Mouse (Mus musculus): ENCODE data around the gene Slc12a5. TPM values are rescaled to one million over a fixed set of nuclear protein-coding genes. Genes with fewer than 3 reads are reported as not detected.

Gene Slc12a5
- polyA plus RNA-seq, 1 experiment, result 15.9 TPM

DNA sequence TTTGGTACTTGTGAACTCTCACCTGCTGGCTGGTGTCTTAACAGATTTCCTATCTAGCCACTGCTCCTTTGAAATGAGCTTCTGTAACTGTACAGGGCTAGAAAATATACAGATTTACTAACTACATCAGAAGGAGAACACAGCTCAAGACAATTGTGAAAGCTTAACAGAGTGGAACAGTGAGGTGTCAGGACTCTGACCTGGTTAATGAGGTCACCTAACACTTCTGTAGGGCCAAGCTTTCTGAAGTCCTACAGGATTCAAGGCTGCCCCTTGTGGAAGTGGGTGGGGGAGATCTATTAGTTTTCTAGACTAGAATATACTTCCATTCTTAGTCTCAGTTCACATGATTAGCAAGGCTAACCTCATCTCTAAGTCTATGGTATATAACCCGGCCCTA is 47.4 kb downstream of the Slc12a5 start:
- no peaks in the 10 kb centered on the region for H3K4me1 ChIP-seq (ENCODE audit: control insufficient read depth, insufficient read depth, low read length)
- H3K36me3 ChIP-seq (ENCODE audit: control insufficient read depth, insufficient read depth, low read length), result peaks cover 14% of the 10 kb centered on the region
- no peaks in the 10 kb centered on the region for H3K27me3 ChIP-seq (ENCODE audit: control insufficient read depth, insufficient read depth, low read length)
- no peak for TF ChIP-seq POLR2A (IDR thresholded peaks at IDR 0.05; ENCODE audit: control insufficient read depth, low read depth, low read length)
- TF ChIP-seq CTCF (IDR thresholded peaks at IDR 0.05; ENCODE audit: control insufficient read depth, insufficient read depth, insufficient replicate concordance, low read depth, low read length), result no peak
- H3K27ac ChIP-seq (ENCODE audit: control insufficient read depth, insufficient read depth, low read depth, low read length), result no peak overlapping the region
- H3K4me3 ChIP-seq (ENCODE audit: control insufficient read depth, low read depth, low read length), result no peak overlapping the region

GRCm38 (mm10) chr2:165009161-165009560 is 48.6 kb downstream of the Slc12a5 start:
- H3K4me1 ChIP-seq (ENCODE audit: control insufficient read depth, insufficient read depth, low read length), result no peaks in the 10 kb centered on the region
- H3K4me3 ChIP-seq (ENCODE audit: control insufficient read depth, low read depth, low read length), result no peak overlapping the region
- peaks cover 10% of the 10 kb centered on the region for H3K36me3 ChIP-seq (ENCODE audit: control insufficient read depth, insufficient read depth, low read length)
- TF ChIP-seq POLR2A (IDR thresholded peaks at IDR 0.05; ENCODE audit: control insufficient read depth, low read depth, low read length) (no peak), CTCF (IDR thresholded peaks at IDR 0.05; ENCODE audit: control insufficient read depth, insufficient read depth, insufficient replicate concordance, low read depth, low read length) (no peak)
- no peak overlapping the region for H3K27ac ChIP-seq (ENCODE audit: control insufficient read depth, insufficient read depth, low read depth, low read length)
- no peaks in the 10 kb centered on the region for H3K27me3 ChIP-seq (ENCODE audit: control insufficient read depth, insufficient read depth, low read length)

- Histone ChIP-seq H3K27ac (ENCODE audit: control insufficient read depth, insufficient read depth, low read depth, low read length) (no peak overlapping the region), H3K4me3 (ENCODE audit: control insufficient read depth, low read depth, low read length) (no peak overlapping the region), H3K27me3 (ENCODE audit: control insufficient read depth, insufficient read depth, low read length) (no peaks in the 10 kb centered on the region), H3K36me3 (ENCODE audit: control insufficient read depth, insufficient read depth, low read length) (peaks cover 10% of the 10 kb centered on the region), H3K4me1 (ENCODE audit: control insufficient read depth, insufficient read depth, low read length) (no peaks in the 10 kb centered on the region)
- TF ChIP-seq CTCF (IDR thresholded peaks at IDR 0.05; ENCODE audit: control insufficient read depth, insufficient read depth, insufficient replicate concordance, low read depth, low read length) (no peak), POLR2A (IDR thresholded peaks at IDR 0.05; ENCODE audit: control insufficient read depth, low read depth, low read length) (no peak)
Measured at GRCm38 (mm10) chr2:165009581-165009980, 49.0 kb downstream of the Slc12a5 start.

DNA sequence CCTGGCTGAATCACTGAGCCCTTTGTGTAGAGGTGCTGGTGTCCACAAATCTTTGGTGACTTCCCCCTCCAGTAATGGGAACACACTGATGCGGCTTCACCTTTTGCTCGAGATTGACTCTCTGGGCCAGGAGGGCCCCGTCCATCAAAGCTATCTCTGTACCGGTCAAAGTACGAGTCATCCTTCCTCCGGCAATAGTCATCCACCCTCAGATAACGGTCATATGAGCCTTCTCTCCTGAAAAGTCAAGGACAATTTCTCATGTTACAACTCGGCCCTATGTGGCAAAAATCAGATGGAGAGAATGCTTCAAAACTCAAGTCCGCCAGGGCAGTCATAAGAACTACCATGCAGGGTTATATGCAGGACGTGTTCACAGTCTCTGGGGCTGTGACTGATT is 49.7 kb downstream of the Slc12a5 start:
- Histone ChIP-seq H3K4me1 (ENCODE audit: control insufficient read depth, insufficient read depth, low read length) (no peaks in the 10 kb centered on the region), H3K27me3 (ENCODE audit: control insufficient read depth, insufficient read depth, low read length) (no peaks in the 10 kb centered on the region), H3K36me3 (ENCODE audit: control insufficient read depth, insufficient read depth, low read length) (peaks cover 9% of the 10 kb centered on the region), H3K27ac (ENCODE audit: control insufficient read depth, insufficient read depth, low read depth, low read length) (no peak overlapping the region), H3K4me3 (ENCODE audit: control insufficient read depth, low read depth, low read length) (no peak overlapping the region)
- TF ChIP-seq POLR2A (IDR thresholded peaks at IDR 0.05; ENCODE audit: control insufficient read depth, low read depth, low read length) (no peak), CTCF (IDR thresholded peaks at IDR 0.05; ENCODE audit: control insufficient read depth, insufficient read depth, insufficient replicate concordance, low read depth, low read length) (no peak)

- Histone ChIP-seq H3K36me3 (ENCODE audit: control insufficient read depth, insufficient read depth, low read length) (peaks cover 3% of the 10 kb centered on the region), H3K27me3 (ENCODE audit: control insufficient read depth, insufficient read depth, low read length) (no peaks in the 10 kb centered on the region), H3K27ac (ENCODE audit: control insufficient read depth, insufficient read depth, low read depth, low read length) (no peak overlapping the region), H3K4me1 (ENCODE audit: control insufficient read depth, insufficient read depth, low read length) (no peaks in the 10 kb centered on the region), H3K4me3 (ENCODE audit: control insufficient read depth, low read depth, low read length) (no peak overlapping the region)
- TF ChIP-seq POLR2A (IDR thresholded peaks at IDR 0.05; ENCODE audit: control insufficient read depth, low read depth, low read length) (no peak), CTCF (IDR thresholded peaks at IDR 0.05; ENCODE audit: control insufficient read depth, insufficient read depth, insufficient replicate concordance, low read depth, low read length) (no peak)
Measured at GRCm38 (mm10) chr2:165014935-165015334, 54.3 kb downstream of the Slc12a5 start.

- no peak overlapping the region for H3K4me3 ChIP-seq (ENCODE audit: control insufficient read depth, low read depth, low read length)
- H3K27ac ChIP-seq (ENCODE audit: control insufficient read depth, insufficient read depth, low read depth, low read length), result no peak overlapping the region
- no peaks in the 10 kb centered on the region for H3K36me3 ChIP-seq (ENCODE audit: control insufficient read depth, insufficient read depth, low read length)
- H3K4me1 ChIP-seq (ENCODE audit: control insufficient read depth, insufficient read depth, low read length), result no peaks in the 10 kb centered on the region
- no peak for TF ChIP-seq POLR2A (IDR thresholded peaks at IDR 0.05; ENCODE audit: control insufficient read depth, low read depth, low read length)
- no peak for TF ChIP-seq CTCF (IDR thresholded peaks at IDR 0.05; ENCODE audit: control insufficient read depth, insufficient read depth, insufficient replicate concordance, low read depth, low read length)
- no peaks in the 10 kb centered on the region for H3K27me3 ChIP-seq (ENCODE audit: control insufficient read depth, insufficient read depth, low read length)
Measured at GRCm38 (mm10) chr2:165020490-165020889, 59.9 kb downstream of the Slc12a5 start.

- no peaks in the 10 kb centered on the region for H3K36me3 ChIP-seq (ENCODE audit: control insufficient read depth, insufficient read depth, low read length)
- TF ChIP-seq POLR2A (IDR thresholded peaks at IDR 0.05; ENCODE audit: control insufficient read depth, low read depth, low read length) (no peak), CTCF (IDR thresholded peaks at IDR 0.05; ENCODE audit: control insufficient read depth, insufficient read depth, insufficient replicate concordance, low read depth, low read length) (no peak)
- no peaks in the 10 kb centered on the region for H3K27me3 ChIP-seq (ENCODE audit: control insufficient read depth, insufficient read depth, low read length)
- H3K4me1 ChIP-seq (ENCODE audit: control insufficient read depth, insufficient read depth, low read length), result no peaks in the 10 kb centered on the region
- H3K27ac ChIP-seq (ENCODE audit: control insufficient read depth, insufficient read depth, low read depth, low read length), result no peak overlapping the region
- no peak overlapping the region for H3K4me3 ChIP-seq (ENCODE audit: control insufficient read depth, low read depth, low read length)
Measured at GRCm38 (mm10) chr2:165027163-165027562, 66.6 kb downstream of the Slc12a5 start.

DNA sequence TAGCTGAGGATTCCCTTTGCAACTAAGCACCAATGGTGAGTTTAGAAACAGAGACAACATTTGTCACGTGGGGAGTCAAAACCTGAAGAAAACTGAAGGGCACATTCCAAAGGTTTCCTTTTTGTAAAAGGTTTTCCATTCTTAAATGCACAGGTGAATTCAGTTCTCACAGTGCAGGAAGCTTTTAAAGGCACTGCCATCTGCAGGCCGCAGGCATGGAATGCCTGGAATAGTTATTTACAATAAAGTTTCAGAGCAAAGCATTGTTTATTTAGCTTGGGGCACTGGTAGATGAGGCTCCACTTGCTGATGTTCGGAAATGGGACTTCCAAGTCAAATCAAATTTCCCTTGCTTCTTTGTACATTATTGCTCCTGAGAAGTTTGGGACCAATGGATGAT is 71.9 kb downstream of the Slc12a5 start:
- Histone ChIP-seq H3K27ac (ENCODE audit: control insufficient read depth, insufficient read depth, low read depth, low read length) (no peak overlapping the region), H3K4me3 (ENCODE audit: control insufficient read depth, low read depth, low read length) (no peak overlapping the region), H3K36me3 (ENCODE audit: control insufficient read depth, insufficient read depth, low read length) (no peaks in the 10 kb centered on the region; the same call in 1 of the 2 replicates), H3K27me3 (ENCODE audit: control insufficient read depth, insufficient read depth, low read length) (no peaks in the 10 kb centered on the region), H3K4me1 (ENCODE audit: control insufficient read depth, insufficient read depth, low read length) (peaks cover 3% of the 10 kb centered on the region)
- TF ChIP-seq POLR2A (IDR thresholded peaks at IDR 0.05; ENCODE audit: control insufficient read depth, low read depth, low read length), result no peak
- TF ChIP-seq CTCF (IDR thresholded peaks at IDR 0.05; ENCODE audit: control insufficient read depth, insufficient read depth, insufficient replicate concordance, low read depth, low read length), result no peak

All from testis, adult 2 months (tissue).